Mouse (Mus musculus) A20 (cell line): ENCODE data around the gene Ogdhl.
A peak's percentile ranks its signal among the peaks of the same experiment; 100 is the strongest.

Experiments
- DNase-seq: peaks from one replicate; pipeline ENCODE4 v3.0.0-alpha.2; 2011; ENCODE audit warnings: low read depth, low spot score

Gene Ogdhl

DNA sequence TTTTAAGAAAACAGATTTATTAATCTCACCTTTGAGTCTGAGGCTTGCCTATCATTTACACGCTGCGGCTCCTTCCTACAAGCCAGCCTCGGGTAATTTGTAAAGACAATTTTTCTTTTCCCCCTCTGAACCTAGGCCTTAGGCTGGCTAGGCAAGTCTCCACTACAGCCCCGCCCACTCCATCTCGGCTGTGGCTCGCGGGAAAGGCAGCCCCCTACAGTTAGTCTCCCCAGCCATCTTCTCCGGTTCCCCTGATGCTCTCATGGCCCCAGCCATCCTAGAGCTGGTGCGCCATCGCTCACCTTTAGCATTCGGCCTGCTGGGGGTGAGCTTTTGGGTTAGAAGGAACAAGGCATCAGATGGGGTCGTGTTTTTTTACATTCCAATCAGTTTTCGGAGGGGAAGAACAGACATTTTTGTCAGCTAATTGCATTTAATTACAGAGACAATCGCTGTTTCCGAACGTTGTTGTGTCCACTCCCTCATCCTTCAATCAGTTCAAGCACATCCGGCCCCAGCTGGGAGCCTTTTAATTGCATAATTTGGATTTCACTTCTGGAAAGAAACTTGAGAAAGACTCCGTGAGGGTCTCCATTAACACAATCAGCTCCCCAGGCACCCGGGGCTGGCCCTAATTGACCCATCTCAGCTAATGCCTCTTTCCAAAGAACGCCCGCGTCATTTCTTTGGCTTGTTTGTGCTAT lies 57.7 kb downstream of the Ogdhl start:
- no peak for DNase-seq

DNA sequence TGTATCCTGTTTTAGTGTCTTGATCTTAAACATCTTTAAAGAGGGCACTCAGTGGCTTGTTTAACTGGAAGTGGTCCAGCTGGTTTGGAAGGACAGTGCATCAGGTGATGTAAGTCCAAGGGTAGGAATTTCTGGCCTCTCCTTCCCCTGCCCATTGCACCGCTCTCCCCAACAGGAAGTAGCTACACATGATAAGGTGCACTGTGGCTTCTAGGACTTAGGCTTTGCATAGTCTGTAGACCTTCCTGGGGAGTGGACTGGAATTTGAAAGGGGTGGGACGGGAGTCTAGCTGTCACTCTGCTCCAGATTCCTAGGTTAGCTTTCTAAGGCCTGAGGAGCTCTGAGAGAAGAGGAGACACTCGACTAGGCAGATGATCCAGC lies 58.3 kb downstream of the Ogdhl start:
- DNase-seq, result no peak

DNA sequence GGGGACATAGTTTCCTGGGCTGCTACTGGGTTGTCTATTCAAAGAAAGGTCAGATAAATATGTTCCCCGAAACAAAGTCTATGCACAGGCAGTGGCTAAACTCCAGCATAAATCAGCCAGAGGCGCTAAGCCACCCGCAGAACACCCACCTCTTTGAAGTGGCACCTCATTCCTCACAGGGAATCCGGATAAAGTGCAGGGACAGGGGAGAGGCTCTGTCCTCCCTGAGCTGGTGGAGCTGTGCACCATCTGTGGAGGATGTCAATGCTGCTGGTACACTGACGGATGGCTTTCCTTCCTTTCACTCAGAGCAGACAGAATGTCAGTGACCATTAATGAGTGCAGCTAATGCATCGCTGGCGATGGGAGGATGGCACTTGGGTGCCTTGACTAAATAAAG lies 59.2 kb downstream of the Ogdhl start:
- no peak for DNase-seq

DNA sequence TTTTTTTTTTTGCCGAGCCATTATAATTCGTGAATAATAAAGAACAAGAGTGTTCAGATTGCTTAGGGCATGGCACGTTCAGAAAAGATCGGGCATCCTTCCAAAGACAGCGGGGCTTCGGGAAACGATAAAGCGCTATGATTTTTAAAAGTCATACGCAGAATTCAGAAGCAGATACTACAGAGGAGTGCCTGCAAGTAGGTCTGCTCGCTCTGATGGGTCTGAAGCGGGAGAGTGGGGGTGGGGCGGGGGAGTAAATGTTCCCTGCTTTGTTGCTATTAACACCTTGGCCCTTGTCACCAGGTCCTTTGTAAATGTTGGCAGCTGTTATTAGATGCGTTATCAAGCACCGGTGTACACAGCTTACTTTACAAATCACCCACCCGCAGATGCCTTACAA lies 59.8 kb downstream of the Ogdhl start:
- no peak for DNase-seq

DNA sequence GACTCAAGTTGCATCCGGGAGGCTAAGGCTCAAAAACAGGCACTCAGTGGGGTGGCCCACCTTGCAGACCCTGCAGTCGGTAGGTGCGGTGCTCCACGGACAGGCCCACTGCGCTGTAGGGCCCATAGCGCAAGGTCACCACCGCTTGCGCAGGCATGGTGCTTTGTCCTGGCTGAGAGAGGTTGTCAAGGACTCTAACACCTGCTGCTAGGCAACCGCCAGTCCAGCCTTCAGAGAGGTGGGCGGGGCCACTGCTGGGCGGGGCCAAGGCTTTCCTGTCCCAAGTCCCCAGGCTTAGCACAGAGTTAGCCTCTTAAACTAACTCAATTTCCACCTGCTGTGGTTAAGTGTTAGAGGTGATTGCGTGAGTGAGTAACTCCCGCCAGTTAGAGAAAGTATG lies 66.4 kb downstream of the Ogdhl start, which contains the start of gene 1700024G13Rik:
Gene 1700024G13Rik, minus strand, starts transcription at position 196 of the 400 bp plus-strand sequence.
- peak; percentile 65 for DNase-seq
